Mouse (Mus musculus) CD4-positive helper T cell, adult 2 months (primary cell): Measurements from ENCODE around the gene Ipo11.
A peak's percentile ranks its signal among the peaks of the same experiment; 100 is the strongest.

Experiments
- DNase-seq: peaks from one replicate; pipeline ENCODE4 v3.0.0-alpha.2; 2012; ENCODE audit warnings: low read depth, missing footprints, low spot score

The Ipo11 gene

DNA sequence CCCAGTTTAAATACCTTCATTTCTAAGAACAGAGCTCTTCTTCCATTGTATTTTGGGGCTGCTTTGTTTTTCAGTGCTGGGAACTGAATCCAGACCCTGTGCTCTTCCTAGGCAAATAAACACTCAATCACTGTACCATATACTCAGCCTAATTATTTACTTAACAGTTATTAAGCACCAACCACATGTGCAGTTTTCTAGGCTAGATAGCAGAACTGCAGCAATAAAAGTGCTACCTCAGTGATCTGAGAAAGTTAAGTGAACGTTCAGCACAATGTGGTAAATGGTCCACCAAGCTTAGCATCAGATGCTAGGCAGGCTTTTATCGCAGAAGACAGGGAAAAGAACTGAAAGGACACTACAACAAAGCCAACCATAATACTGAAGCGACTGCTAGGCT, 32.1 kb downstream of the Ipo11 start:
- no peak for DNase-seq

DNA sequence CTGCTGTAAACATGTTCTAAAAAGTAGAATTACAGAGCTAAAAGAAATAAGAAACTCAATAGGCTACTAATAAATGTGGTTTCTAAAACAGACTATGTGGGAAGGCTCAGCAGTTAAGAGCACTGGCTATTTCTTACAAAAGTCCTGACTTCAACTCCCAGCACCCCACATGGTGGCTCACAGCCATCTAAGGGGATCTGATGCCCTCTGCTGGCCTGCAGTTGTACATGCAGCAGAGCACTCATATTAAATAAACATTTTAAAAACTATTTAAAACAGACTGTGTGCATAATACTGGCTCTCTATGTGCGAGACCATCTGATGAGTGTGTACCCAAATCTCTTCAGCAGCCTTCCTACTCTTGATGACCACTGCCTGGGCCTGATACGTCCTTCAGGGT, 42.5 kb downstream of the Ipo11 start:
- peak; percentile 21 for DNase-seq

DNA sequence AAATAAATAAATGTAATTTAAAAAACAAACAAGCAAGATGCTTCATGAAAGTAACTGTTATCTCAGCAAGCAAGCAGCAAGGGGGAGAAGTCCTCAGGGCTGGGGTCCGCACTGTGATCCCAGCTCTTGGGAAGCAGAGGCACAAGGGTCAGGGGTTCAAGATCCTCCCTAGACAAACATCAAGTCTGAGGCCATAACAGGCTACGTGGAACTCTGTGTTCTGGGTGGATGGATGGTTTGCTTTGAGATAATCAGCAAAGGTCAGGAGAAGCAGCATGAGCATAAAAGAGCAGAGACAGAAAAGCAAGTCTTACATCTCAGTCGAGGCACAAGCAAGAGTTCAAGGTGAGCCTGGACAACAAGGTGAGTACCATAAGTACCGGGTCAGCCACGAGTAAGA, 43.1 kb downstream of the Ipo11 start:
- no peak for DNase-seq

DNA sequence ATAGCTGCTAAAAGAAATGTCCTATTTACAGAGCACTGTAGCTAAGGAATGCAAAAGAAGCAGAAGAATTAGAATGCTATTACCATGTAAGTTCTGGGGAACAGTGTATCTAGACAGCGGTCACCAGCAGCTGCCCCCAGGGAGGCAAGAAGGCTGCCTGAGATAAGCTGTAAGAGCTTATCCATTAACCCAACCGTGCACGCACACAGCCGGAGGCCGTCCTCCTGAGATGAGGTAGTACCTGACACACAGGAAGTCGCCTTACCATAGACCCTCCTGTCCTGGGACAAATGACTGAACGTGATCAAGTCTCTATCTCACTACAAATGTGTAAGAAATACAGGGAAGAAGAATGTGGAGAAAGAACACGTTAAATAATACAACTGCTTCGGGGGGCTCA, 43.6 kb downstream of the Ipo11 start:
- DNase-seq: no peak

DNA sequence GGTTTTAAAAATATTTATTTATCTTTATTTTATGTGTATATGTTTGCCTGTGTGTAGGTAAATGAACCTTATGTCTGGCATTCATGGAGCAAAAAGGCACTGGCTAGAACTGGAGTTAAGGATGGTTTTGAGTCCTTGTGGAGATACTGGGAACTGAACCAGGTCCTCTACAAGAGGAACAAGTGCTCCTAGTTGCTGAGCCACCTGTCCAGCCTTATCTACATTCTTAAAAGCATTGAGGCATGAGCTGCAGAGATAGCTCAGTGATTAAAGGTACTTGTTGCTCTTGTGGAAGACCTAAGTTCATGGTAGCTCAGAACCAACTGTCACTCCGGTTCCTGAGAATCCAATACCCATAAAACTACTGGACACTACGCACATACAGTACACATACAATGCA, 49.4 kb downstream of the Ipo11 start:
- DNase-seq: no peak

DNA sequence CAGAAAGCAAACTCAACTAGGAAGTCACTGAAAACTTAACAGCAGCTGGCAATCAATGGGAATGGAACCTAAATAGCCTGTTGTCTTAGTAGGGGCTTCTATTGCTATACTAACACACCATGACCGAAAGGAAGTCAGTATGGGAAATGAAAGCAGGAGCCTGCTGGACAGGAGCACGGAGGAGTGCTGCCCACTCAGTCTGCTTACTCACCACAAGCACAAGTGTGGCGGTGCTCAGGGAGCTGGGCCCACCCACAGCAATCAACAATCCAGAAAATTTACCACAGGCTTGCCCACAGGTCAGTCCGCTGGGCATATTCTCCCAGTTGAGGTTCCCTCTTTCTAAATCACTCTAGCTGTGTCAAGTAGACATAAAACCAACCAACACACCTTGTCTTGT, 52.5 kb downstream of the Ipo11 start:
- no peak for DNase-seq

DNA sequence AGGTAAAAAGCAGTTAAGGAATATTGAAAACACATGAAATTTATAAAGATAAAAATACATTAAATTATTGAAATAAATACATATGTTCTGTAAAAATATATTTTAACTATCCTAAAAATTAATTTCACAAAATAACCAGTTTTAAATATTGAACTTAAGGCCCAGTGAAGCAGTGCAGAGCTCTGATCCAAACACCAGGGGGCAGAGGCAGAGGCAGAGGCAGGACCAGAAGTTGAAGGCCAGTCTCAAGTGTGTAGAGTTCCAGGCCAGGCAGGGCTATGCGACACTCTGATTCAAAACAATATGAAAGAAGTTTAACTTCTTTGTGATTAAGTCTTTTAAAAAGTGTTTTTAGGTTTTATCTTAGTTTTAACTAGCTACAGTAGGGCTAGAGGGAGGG, 60.5 kb downstream of the Ipo11 start:
- peak; percentile 13 for DNase-seq

DNA sequence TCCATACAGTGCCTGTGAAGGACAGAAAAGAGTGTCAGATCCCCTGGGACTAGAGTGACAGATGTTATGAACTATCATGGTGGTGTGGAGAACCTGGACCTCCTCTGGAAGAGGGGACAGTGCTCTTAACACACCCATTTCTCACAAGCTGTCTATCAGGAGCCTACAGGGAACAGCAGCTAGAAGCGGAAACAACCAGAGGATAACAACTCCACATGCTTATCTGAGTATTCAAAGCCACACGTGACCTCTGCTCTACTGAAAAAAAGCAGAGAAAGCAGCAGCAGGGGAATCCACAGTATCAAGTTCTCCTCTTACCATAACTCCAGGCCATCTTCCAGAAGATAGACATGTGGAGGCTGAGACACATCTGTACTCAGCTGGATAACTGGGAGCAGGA, 71.2 kb downstream of the Ipo11 start:
- DNase-seq: no peak

DNA sequence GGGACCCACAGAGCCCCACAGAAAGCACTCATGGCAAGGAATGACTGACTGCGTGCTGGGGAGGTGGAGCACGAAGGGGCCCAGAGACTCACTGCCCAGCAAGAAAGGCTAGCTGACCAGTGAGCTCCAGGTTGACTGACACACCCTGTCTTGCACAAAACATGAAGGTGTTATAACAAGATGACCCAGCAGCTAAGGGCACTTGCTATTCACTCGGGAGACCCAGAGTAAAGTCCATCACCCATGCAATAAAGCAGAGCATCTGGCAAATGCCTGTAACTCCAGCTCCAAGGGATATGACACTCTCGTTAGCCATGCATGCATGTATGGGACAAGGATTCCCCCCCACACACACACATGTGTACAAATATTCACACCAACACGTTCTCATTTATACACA, 78.0 kb downstream of the Ipo11 start:
- DNase-seq: no peak

DNA sequence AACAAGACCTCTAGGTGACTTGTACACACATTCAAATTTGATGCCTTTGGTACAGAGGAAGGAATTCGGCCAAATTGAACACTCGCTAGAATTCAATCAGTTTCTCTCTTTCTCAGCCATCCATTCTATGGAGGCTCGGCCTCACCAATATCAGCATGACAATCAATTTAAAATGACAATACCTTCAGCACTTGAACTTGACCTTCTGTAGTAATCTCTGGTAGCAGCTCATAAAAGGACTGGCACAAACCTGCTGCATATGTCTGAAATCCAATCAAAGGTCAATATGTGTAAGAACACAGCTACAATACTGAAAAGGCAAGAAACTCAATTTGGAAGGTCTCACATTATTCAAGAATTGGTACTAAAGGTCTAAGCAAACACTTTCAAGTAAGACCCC, 80.2 kb downstream of the Ipo11 start:
- no peak for DNase-seq

DNA sequence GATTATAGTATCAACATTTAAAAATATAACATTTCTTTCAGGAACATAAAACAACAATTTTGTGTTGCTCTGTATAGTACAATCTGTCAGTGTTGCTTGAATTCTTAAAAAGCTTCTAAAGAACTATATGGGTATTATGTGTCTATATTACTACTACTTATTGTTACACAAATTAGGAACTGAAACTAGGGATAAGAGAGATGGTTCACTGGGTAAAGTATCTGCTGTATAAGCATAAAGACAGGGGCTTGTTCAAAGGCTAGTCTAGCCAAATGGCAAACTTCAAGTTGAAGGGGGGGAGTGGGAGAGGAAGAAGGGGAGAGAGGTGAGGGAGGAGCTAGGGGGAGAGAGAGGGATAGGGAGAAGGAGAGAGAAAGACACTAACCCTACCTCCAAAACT, 89.2 kb downstream of the Ipo11 start:
- DNase-seq: no peak

DNA sequence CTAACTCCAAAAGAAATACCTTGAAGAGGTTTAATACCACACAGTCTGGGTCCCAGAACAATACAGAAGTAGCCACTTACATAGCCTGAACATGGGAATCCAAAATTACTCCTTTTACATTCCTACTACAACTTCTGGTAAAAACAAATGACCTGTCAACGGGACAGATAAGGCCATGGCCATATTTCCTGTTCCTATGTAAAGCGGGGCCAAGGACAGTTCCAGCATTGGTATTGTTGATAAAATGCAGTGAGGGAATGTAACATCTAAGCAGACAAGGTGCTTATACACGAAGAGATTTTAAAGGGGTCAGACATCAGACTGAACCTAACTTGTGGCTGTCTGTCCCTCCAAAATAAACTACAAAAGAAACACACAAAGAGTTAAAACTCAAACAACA, 91.8 kb downstream of the Ipo11 start:
- DNase-seq: no peak

DNA sequence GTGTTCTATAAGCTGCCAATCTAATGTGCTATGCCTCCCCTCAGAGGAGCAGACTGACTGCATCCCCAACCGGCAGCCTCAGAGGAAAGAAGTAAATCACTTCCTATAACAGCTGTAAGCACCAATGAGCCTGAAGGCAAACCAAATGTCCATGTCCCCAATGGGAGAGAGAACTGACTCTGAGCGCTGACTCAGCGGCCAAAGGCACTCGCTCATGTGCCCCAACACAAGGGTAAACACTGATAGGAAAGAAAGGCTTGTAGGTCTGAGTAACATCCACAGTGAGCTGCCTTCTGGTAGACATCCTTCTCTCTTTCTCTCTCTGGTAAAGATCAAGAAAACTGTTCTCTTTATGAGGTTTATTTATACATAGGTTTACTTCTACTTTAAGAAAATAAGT, 94.2 kb downstream of the Ipo11 start:
- DNase-seq: no peak

DNA sequence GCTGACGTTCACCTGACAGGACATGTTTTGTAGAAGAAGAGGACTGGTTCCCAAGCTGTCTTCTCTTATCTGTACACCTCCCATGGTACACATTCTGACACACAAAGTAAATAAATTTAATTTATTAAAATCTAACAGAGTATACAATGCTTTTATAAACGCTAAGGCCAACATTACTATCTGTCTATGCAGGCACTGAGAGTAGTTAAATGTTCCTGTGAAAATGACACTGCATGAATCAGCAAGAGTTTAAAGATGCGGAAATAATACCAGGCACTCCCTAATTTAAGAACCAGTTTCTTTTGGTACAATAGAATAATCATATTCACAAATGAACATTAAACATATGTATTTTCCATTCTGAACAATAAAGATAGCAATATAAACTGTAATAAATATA, 98.0 kb downstream of the Ipo11 start:
- no peak for DNase-seq

DNA sequence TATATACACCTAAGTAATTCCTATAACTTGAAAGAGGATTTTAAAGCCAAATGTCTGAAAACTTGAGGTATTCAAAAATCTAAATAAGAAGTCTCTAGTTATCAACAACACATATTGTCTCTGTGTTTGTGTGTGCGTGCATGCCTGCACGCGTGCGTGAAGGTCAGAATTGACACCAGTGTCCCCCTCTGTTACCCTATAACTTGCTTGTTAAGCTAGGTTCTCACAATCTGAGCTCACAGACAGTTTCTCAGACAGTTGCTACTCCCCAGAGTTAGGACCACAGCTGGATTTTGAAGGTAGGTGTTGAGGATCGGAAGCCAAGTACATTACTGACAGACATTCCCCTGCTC, 100.3 kb downstream of the Ipo11 start:
- no peak for DNase-seq

DNA sequence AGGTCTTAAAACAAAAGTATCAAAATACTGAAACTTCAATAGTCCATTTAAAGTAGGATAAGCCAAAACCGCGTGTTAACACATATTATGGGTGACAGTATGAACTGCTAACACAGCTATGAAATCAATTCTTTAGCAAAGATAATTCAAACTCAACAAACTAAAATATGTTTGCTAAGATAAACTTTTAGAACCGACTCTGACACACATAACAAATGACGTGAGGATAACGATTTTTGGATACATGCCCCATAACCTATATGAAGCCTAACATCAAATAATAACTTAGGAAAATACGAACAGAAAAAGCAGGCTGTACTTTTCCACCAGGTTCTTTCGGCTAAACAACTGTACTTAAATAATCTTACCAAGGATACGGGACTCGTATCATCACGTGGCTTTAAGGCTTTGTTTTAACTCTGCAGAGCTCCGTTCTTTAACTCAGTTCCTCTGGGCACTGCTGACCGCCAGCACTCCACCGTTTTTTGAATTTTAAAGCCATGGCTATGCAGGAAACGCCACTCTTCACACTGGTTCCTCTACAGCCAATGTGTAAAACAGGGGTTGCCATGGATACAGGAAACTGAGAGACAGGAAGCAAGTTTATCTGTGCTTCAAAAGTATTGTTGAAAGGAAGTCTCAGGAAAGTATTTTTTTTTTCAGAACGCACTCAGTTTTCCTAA, 100.8 kb downstream of the Ipo11 start:
- peak; percentile 83 for DNase-seq

DNA sequence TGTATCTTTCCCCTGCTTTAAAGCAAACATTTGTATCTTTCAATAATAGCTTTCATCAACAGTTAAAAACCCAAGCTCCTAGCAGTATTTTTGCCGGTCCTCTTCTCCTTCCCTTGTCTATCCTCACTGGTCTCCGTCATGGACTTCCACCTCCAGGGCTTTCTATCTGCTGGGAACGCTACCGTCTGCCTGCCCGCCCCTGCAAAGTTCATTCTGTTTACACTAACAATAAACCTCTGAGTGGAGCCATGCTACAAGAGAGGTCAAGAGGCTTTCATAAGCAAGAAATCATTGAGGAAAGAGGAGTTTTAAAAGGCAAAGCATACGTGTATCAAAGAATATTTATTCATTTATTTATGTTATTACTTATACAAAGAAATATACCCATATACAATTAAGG, 106.7 kb downstream of the Ipo11 start:
- DNase-seq: no peak

DNA sequence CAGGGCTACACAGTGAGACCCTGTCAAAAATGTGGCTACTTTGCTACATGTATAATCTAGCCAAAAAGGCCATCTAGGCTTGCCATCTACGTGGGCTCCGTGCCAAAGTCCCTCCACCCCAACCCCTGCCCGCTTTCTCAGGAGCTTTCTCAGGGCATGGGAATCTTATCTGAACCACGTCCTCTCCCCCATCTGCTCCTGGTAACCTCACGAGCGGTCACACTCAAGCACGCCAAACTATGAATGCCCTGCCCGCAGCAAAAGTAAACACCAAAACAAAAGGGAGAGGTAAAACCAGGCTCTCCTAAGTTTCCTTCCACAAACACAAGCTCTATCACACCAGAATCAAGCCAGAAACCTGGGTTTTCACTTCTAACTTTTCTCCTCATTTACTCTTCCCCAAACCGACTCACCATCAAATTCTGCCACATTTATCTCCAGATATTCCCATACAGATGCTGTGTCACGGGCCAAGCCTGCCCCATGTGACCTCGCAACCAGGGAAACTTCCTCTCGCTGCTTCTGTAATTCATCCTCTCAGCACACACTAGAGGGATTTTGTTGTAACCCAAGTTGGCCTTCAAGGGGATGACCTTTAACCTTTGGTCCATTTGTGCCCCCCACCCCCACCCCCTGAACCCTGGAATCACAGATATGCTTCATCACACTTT, 107.3 kb downstream of the Ipo11 start:
- DNase-seq: no peak

DNA sequence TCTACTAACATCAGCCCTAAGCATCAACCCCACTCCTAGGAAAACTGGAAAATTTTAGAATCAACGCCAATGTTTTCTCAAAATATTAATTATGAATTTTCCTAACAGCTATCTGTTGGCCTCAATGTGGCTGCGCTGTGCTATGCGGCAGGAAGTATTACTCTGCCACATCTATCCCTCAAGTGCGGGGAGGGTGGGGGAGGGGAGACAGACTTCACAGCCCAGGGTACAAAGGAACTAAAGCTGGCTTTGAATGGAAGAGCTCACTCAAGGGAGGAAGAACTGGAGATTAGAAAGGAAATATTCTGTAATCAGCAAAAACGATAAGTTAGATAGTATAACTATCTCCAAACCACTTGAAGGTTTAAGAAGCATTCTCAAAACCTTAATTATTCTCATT, 111.1 kb downstream of the Ipo11 start:
- DNase-seq: peak; percentile 21

DNA sequence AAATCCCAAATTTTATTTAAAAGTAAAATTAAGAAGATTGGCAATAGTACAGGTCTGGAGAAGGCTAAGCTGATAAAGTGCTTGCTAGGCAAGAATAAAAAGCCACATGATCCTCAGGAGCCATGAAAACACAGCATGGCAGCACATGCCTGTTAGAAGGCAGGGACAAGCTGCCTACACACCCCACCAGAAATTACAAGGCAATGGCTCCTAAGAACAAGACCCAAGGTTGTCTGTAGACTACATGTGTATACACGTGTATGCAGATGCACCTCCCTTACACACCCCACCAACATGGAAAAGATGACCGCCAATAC, 112.9 kb downstream of the Ipo11 start:
- DNase-seq: no peak

DNA sequence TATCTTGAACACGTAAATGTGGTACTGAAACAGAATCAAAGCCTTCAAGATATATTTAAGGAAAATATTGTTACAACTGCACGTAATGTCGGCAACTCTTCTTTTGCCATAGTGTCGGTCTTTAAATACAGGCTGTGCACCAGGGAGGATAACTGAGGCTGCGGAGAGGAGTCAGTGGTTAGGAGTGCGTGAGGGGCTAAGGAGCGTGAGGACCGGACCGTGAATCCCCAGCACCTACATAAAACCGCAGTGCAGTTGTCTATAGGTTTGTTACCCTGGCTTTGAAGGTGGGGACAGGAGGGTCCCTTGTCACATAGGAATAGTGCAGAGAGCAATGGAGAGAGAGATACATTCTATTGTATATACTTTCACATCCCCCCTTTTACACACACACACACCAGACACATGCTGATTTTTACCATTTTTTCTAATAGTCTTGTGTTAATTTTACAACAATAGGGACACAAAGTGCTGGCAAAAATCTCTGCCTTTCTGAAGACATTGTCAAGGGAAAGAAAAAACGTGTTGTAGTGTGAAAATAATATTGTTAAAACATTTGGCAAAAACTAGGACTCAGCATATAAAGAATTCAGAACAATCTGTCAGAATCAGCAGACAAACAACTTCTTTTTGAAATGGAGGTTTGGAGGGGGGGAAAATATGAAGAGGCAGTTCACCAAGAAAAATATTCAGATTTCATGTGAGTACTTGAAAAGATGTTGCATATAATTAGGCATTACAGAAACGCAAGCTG, 113.5 kb downstream of the Ipo11 start:
- DNase-seq: no peak

DNA sequence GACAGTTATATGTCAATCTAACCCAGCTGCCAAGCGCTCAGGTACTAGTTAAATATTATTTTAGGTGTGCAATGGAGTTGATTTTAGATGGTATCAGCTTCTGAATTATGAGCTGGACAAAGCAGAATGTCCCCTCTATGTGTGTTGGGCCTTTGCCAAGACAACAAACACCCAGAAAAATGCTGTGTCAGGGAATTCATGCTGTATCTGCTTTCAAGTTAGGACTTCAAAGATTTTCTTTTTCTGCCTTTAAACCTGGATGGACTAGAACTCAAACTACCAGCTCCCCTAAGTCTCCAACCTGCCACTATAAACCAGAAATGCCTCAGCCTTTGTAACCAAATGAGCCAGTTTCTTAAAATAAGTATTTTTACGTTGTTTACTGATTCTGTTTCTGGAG, 116.6 kb downstream of the Ipo11 start:
- no peak for DNase-seq

DNA sequence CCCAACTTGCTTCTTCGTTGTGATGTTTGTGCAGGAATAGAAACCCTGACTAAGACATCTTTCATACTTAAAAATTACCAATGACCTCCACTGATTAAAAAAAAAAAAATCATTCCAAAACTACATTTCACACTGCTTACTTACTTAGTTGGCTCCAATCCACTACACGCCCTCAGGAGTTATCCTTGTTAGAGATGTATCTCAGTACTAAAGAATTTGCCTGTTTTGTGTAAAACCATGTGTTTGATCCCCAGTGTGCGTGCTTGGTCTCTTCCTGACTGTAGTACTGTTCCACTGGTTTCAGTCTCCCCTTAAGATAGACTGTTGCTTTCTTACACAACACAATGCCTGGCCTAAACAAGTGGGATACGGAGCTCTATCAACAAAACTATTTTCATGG, 117.0 kb downstream of the Ipo11 start:
- no peak for DNase-seq
